Mouse (Mus musculus): ENCODE data around the gene Kirrel2. TPM values are rescaled to one million over a fixed set of nuclear protein-coding genes. Genes with fewer than 3 reads are reported as not detected.
A peak's percentile ranks its signal among the peaks of the same experiment; 100 is the strongest.

Kirrel2 gene
- polyA plus RNA-seq, 1 experiment from 2014 or later: 0.52 TPM

- no peak overlapping the region for H3K4me2 ChIP-seq (replicated peaks)
- H3K4me1 ChIP-seq: no peaks in the 10 kb centered on the region
- no peak overlapping the region for H3K4me3 ChIP-seq
- ATAC-seq (ENCODE audit: insufficient number of reproducible peaks, insufficient read depth, low FRiP score, low TSS enrichment): no peak
- H3K27ac ChIP-seq: no peak overlapping the region
- 0 out of 2 replicates have a peak, but pooled peaks cover 4% of the 10 kb centered on the region for H3K27me3 ChIP-seq
- peaks cover 19% of the 10 kb centered on the region for H3K36me3 ChIP-seq
- H3K9me3 ChIP-seq: no peaks in the 10 kb centered on the region
- H3K9ac ChIP-seq: no peak overlapping the region
Measured at GRCm38 (mm10) chr7:30429327-30429726, 28.2 kb downstream of the Kirrel2 start.

GRCm38 (mm10) chr7:30423071-30423641 lies 34.3 kb downstream of the Kirrel2 start:
- Histone ChIP-seq H3K9ac (peak overlapping the region; percentile 59), H3K36me3 (peaks cover 19% of the 10 kb centered on the region), H3K27ac (peak overlapping the region; percentile 50; the same call in 1 of the 2 replicates), H3K27me3 (peaks cover 23% of the 10 kb centered on the region; the same call in 1 of the 2 replicates), H3K4me1 (peaks cover 12% of the 10 kb centered on the region), H3K4me3 (peak overlapping the region; percentile 58), H3K9me3 (0 out of 2 replicates have a peak, but pooled peaks cover 3% of the 10 kb centered on the region), H3K4me2 (replicated peaks) (peak overlapping the region; percentile 91)
- 47% methylated on average over 23 of the region's 23 CpGs for WGBS
- ATAC-seq (ENCODE audit: insufficient number of reproducible peaks, insufficient read depth, low FRiP score, low TSS enrichment): no peak

- WGBS: 12% methylated on average over 9 of the region's 9 CpGs
- Histone ChIP-seq H3K27ac (no peak overlapping the region), H3K27me3 (peaks cover 23% of the 10 kb centered on the region; the same call in 1 of the 2 replicates), H3K4me3 (peak overlapping the region; percentile 58), H3K36me3 (peaks cover 19% of the 10 kb centered on the region), H3K9ac (peak overlapping the region; percentile 59), H3K9me3 (0 out of 2 replicates have a peak, but pooled peaks cover 3% of the 10 kb centered on the region), H3K4me1 (peaks cover 12% of the 10 kb centered on the region), H3K4me2 (replicated peaks) (peak overlapping the region; percentile 91)
- ATAC-seq (ENCODE audit: insufficient number of reproducible peaks, insufficient read depth, low FRiP score, low TSS enrichment): 0 out of 2 replicates have a peak, but pooled peaks have one; percentile 25
Measured at GRCm38 (mm10) chr7:30422560-30422959, 34.9 kb downstream of the Kirrel2 start.

- Histone ChIP-seq H3K27me3 (peaks cover 23% of the 10 kb centered on the region; the same call in 1 of the 2 replicates), H3K27ac (no peak overlapping the region), H3K36me3 (peaks cover 14% of the 10 kb centered on the region), H3K9ac (peak overlapping the region; percentile 59), H3K4me1 (peaks cover 12% of the 10 kb centered on the region), H3K4me2 (replicated peaks) (peak overlapping the region; percentile 91), H3K9me3 (0 out of 2 replicates have a peak, but pooled peaks cover 3% of the 10 kb centered on the region), H3K4me3 (peak overlapping the region; percentile 58)
- ATAC-seq (ENCODE audit: insufficient number of reproducible peaks, insufficient read depth, low FRiP score, low TSS enrichment): peak; percentile 57; the same call in 1 of the 2 replicates
- under 1% methylated on average over 45 of the region's 45 CpGs for WGBS
Measured at GRCm38 (mm10) chr7:30421890-30422435, 35.5 kb downstream of the Kirrel2 start.

- peaks cover 12% of the 10 kb centered on the region for H3K4me1 ChIP-seq
- peaks cover 23% of the 10 kb centered on the region; the same call in 1 of the 2 replicates for H3K27me3 ChIP-seq
- peaks cover 9% of the 10 kb centered on the region for H3K36me3 ChIP-seq
- 10% methylated on average over 31 of the region's 31 CpGs for WGBS
- peak within 1 kb of the TSS; percentile 58 for H3K4me3 ChIP-seq
- peak within 1 kb of the TSS; percentile 91 for H3K4me2 ChIP-seq (replicated peaks)
- H3K27ac ChIP-seq: no peak within 1 kb of the TSS
- H3K9me3 ChIP-seq: 0 out of 2 replicates have a peak, but pooled peaks cover 3% of the 10 kb centered on the region
- no peak for ATAC-seq (ENCODE audit: insufficient number of reproducible peaks, insufficient read depth, low FRiP score, low TSS enrichment)
- peak within 1 kb of the TSS; percentile 59 for H3K9ac ChIP-seq
Measured at GRCm38 (mm10) chr7:30421175-30421889, 36.2 kb downstream of the Kirrel2 start, which contains the start of gene Nfkbid. Gene Nfkbid, plus strand, starts transcription at chr7:30421732.

GRCm38 (mm10) chr7:30420673-30421072 lies 36.8 kb downstream of the Kirrel2 start:
- H3K36me3 ChIP-seq: peaks cover 4% of the 10 kb centered on the region; the same call in 1 of the 2 replicates
- peaks cover 23% of the 10 kb centered on the region; the same call in 1 of the 2 replicates for H3K27me3 ChIP-seq
- no peak overlapping the region for H3K9ac ChIP-seq
- no peak overlapping the region for H3K4me2 ChIP-seq (replicated peaks)
- 0 out of 2 replicates have a peak, but pooled peaks cover 3% of the 10 kb centered on the region for H3K9me3 ChIP-seq
- H3K27ac ChIP-seq: no peak overlapping the region
- H3K4me3 ChIP-seq: no peak overlapping the region
- no peak for ATAC-seq (ENCODE audit: insufficient number of reproducible peaks, insufficient read depth, low FRiP score, low TSS enrichment)
- 75% methylated on average over 3 of the region's 3 CpGs for WGBS
- H3K4me1 ChIP-seq: peaks cover 12% of the 10 kb centered on the region

- H3K9me3 ChIP-seq: 0 out of 2 replicates have a peak, but pooled peaks cover 3% of the 10 kb centered on the region
- no peak within 1 kb of the TSS for H3K27ac ChIP-seq
- peaks cover 12% of the 10 kb centered on the region for H3K4me1 ChIP-seq
- no peak within 1 kb of the TSS for H3K9ac ChIP-seq
- no peak within 1 kb of the TSS for H3K4me2 ChIP-seq (replicated peaks)
- H3K4me3 ChIP-seq: no peak within 1 kb of the TSS
- WGBS: 67% methylated on average over 10 of the region's 10 CpGs
- peaks cover 23% of the 10 kb centered on the region; the same call in 1 of the 2 replicates for H3K27me3 ChIP-seq
- ATAC-seq (ENCODE audit: insufficient number of reproducible peaks, insufficient read depth, low FRiP score, low TSS enrichment): no peak
- H3K36me3 ChIP-seq: no peaks in the 10 kb centered on the region
Measured at GRCm38 (mm10) chr7:30419561-30420499, 37.7 kb downstream of the Kirrel2 start, which contains the start of gene Hcst. Gene Hcst, minus strand, starts transcription at chr7:30419854.

GRCm38 (mm10) chr7:30417856-30418255 lies 39.6 kb downstream of the Kirrel2 start:
- Histone ChIP-seq H3K27ac (no peak overlapping the region), H3K36me3 (no peaks in the 10 kb centered on the region), H3K4me1 (peaks cover 7% of the 10 kb centered on the region), H3K4me2 (replicated peaks) (no peak overlapping the region), H3K4me3 (no peak overlapping the region), H3K9ac (no peak overlapping the region), H3K27me3 (peaks cover 9% of the 10 kb centered on the region; the same call in 1 of the 2 replicates), H3K9me3 (0 out of 2 replicates have a peak, but pooled peaks cover 3% of the 10 kb centered on the region)
- ATAC-seq (ENCODE audit: insufficient number of reproducible peaks, insufficient read depth, low FRiP score, low TSS enrichment): no peak
- 74% methylated on average over 9 of the region's 9 CpGs for WGBS

GRCm38 (mm10) chr7:30413596-30413995 lies 43.9 kb downstream of the Kirrel2 start, which contains the start of gene Tyrobp:
Gene Tyrobp, plus strand, starts transcription at chr7:30413760.
- 71% methylated on average over 5 of the region's 5 CpGs for WGBS
- H3K27me3 ChIP-seq: no peaks in the 10 kb centered on the region
- ATAC-seq (ENCODE audit: insufficient number of reproducible peaks, insufficient read depth, low FRiP score, low TSS enrichment): no peak

GRCm38 (mm10) chr7:30412735-30413147 lies 44.7 kb downstream of the Kirrel2 start:
- H3K9me3 ChIP-seq: no peaks in the 10 kb centered on the region
- no peaks in the 10 kb centered on the region for H3K27me3 ChIP-seq
- no peak for ATAC-seq (ENCODE audit: insufficient number of reproducible peaks, insufficient read depth, low FRiP score, low TSS enrichment)
- no peak overlapping the region for H3K27ac ChIP-seq
- no peak overlapping the region for H3K4me3 ChIP-seq
- no peaks in the 10 kb centered on the region for H3K36me3 ChIP-seq
- 41% methylated on average over 4 of the region's 4 CpGs for whole genome bisulfite sequencing
- no peak overlapping the region for H3K4me2 ChIP-seq (replicated peaks)
- H3K9ac ChIP-seq: no peak overlapping the region
- no peaks in the 10 kb centered on the region for H3K4me1 ChIP-seq

More at GRCm38 (mm10) chr7:30413596-30413995, 43.9 kb downstream of the Kirrel2 start, which contains the start of gene Tyrobp:
- no peaks in the 10 kb centered on the region for H3K4me1 ChIP-seq
- no peaks in the 10 kb centered on the region for H3K36me3 ChIP-seq
- no peak within 1 kb of the TSS for H3K4me2 ChIP-seq (replicated peaks)
- no peak within 1 kb of the TSS for H3K27ac ChIP-seq
- H3K9me3 ChIP-seq: no peaks in the 10 kb centered on the region
- no peak within 1 kb of the TSS for H3K4me3 ChIP-seq
- no peak within 1 kb of the TSS for H3K9ac ChIP-seq
